Mouse (Mus musculus): ENCODE measurements at regions not wholly inside any gene's neighbourhood (a gene's known extent, or its start where the extent isn't known, plus 50 kb on each side); places are given as distances from the start of the nearest gene placed in this dataset.
"Not testable (repeated sequence)": the region's sequence is repeated elsewhere in the genome, so short reads cannot be mapped to it uniquely, and the experiment has no call there.

DNA sequence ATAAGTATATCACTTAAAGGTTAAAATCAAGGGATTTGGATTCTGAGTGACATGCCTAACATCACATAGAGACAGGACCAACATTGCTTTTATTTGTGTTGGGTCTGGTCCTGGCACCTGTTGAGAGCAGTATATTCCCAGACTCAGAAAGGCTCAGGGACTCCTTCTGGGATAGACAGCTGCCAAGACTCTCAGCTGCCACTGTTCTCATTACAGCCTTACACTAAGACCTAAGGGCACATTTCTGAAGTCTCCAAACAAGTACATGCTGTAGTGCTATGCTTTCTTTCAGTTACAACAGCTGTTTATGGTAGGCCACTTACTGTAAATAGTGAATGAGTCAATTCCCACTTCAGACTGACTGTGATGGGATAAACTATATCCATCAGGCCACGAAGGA, 77.7 kb upstream of the Fam13a start:
- no peak overlapping the region for H3K9ac ChIP-seq (ENCODE audit: low read depth, low read length, severe bottlenecking)
- no peaks in the 10 kb centered on the region for H3K27me3 ChIP-seq (ENCODE audit: control insufficient read depth, insufficient read depth, low read length)
- H3K4me1 ChIP-seq (ENCODE audit: control insufficient read depth, insufficient read depth, low read length), result no peaks in the 10 kb centered on the region
- no peak for TF ChIP-seq POLR2A (IDR thresholded peaks at IDR 0.05; ENCODE audit: borderline replicate concordance, extremely low read depth, insufficient read depth, insufficient read length)
- peak; percentile 16 for DNase-seq (ENCODE audit: low spot score)
- peak; percentile 82 for ATAC-seq (ENCODE audit: low FRiP score, low read depth)
- no peaks in the 10 kb centered on the region for H3K9me3 ChIP-seq (ENCODE audit: control insufficient read depth, low read length)
- H3K27ac ChIP-seq (replicated peaks; ENCODE audit: low read depth, low read length), result no peak overlapping the region
- H3K36me3 ChIP-seq (ENCODE audit: control insufficient read depth, insufficient read depth, low read length), result no peaks in the 10 kb centered on the region
- 84% methylated on average over 1 of the region's 1 CpGs for WGBS
- no peak overlapping the region for H3K4me2 ChIP-seq (replicated peaks; ENCODE audit: low read depth, low read length, severe bottlenecking)
- no peak overlapping the region for H3K4me3 ChIP-seq (replicated peaks; ENCODE audit: low read length)

DNA sequence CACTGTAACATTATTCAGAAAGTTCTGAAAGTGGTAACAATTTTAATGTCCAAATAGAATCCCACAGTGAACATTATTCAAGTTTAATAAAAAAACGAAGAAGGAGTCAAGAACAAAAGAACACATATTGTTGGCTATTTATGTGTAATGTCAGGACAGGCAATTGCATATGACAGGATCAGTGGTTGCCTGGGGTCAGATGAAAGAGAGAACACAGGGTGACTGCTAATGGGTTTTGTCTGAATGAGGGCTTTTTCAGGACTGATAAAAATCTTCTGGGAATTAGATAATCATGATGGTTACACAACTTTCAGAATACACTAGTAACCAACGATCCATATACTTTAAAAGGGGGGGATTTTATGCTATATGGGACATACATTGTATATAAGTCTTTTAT, 79.6 kb upstream of the Fam13a start:
- no peaks in the 10 kb centered on the region for H3K27me3 ChIP-seq (ENCODE audit: control insufficient read depth, insufficient read depth, low read length)
- H3K9me3 ChIP-seq (ENCODE audit: control insufficient read depth, low read length), result no peaks in the 10 kb centered on the region
- H3K36me3 ChIP-seq (ENCODE audit: control insufficient read depth, insufficient read depth, low read length), result no peaks in the 10 kb centered on the region
- no peak overlapping the region for H3K4me2 ChIP-seq (replicated peaks; ENCODE audit: low read depth, low read length, severe bottlenecking)
- DNase-seq (ENCODE audit: low spot score) (no peak), ATAC-seq (ENCODE audit: low FRiP score, low read depth) (no peak)
- no peak overlapping the region for H3K4me3 ChIP-seq (replicated peaks; ENCODE audit: low read length)
- H3K27ac ChIP-seq (replicated peaks; ENCODE audit: low read depth, low read length), result no peak overlapping the region
- no peaks in the 10 kb centered on the region for H3K4me1 ChIP-seq (ENCODE audit: control insufficient read depth, insufficient read depth, low read length)
- WGBS, result 61% methylated on average over 2 of the region's 2 CpGs
- TF ChIP-seq POLR2A (IDR thresholded peaks at IDR 0.05; ENCODE audit: borderline replicate concordance, extremely low read depth, insufficient read depth, insufficient read length), result no peak
- H3K9ac ChIP-seq (ENCODE audit: low read depth, low read length, severe bottlenecking), result no peak overlapping the region

DNA sequence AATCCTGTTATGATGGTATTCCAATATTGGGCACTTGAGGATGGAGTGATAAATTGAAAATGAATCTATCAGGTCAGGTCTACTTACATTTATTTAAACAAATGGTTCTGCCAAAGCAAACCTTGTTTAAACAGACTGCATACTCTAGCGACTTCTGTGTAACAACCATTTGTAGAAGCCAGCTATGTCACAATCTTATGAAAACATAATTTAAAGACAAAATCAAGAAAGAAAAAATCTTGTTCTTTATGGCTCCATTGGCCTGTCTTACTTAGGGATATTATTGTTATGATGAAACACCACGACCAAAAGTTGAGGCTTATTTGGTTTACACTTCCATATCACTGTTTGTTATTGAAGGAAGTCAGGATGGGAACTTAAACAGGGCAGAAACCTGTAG, 80.1 kb upstream of the Fam13a start:
- Histone ChIP-seq H3K4me1 (ENCODE audit: control insufficient read depth, insufficient read depth, low read length) (no peaks in the 10 kb centered on the region), H3K4me3 (replicated peaks; ENCODE audit: low read length) (no peak overlapping the region), H3K27me3 (ENCODE audit: control insufficient read depth, insufficient read depth, low read length) (no peaks in the 10 kb centered on the region), H3K36me3 (ENCODE audit: control insufficient read depth, insufficient read depth, low read length) (no peaks in the 10 kb centered on the region), H3K9me3 (ENCODE audit: control insufficient read depth, low read length) (no peaks in the 10 kb centered on the region), H3K27ac (replicated peaks; ENCODE audit: low read depth, low read length) (no peak overlapping the region), H3K4me2 (replicated peaks; ENCODE audit: low read depth, low read length, severe bottlenecking) (no peak overlapping the region), H3K9ac (ENCODE audit: low read depth, low read length, severe bottlenecking) (no peak overlapping the region)
- TF ChIP-seq POLR2A (IDR thresholded peaks at IDR 0.05; ENCODE audit: borderline replicate concordance, extremely low read depth, insufficient read depth, insufficient read length), result no peak
- no peak for ATAC-seq (ENCODE audit: low FRiP score, low read depth)
- 82% methylated on average over 2 of the region's 2 CpGs for WGBS
- DNase-seq (ENCODE audit: low spot score), result no peak

DNA sequence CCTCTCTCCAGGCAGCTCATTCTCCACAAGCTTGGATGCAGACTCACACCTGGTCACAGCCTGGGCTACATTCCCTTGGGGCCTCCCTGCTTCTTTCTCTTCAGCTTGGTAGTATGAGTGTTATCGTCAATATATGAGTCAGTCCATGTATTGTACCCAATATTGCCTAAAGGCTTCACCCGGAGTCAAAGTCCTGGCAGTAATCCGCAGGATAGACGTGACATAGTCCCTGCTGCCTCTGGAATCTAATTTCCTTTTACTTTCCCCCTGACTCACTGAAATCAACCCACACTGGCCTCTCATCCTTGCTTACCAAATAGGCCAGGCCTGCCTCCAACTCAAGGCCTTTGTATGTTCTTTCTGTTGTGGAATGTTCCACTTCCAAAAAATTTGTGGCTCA, 83.8 kb upstream of the Fam13a start:
- no peaks in the 10 kb centered on the region for H3K4me1 ChIP-seq (ENCODE audit: control insufficient read depth, insufficient read depth, low read length)
- TF ChIP-seq POLR2A (IDR thresholded peaks at IDR 0.05; ENCODE audit: borderline replicate concordance, extremely low read depth, insufficient read depth, insufficient read length), result no peak
- no peaks in the 10 kb centered on the region for H3K36me3 ChIP-seq (ENCODE audit: control insufficient read depth, insufficient read depth, low read length)
- no peak overlapping the region for H3K9ac ChIP-seq (ENCODE audit: low read depth, low read length, severe bottlenecking)
- no peak overlapping the region for H3K27ac ChIP-seq (replicated peaks; ENCODE audit: low read depth, low read length)
- no peak overlapping the region for H3K4me2 ChIP-seq (replicated peaks; ENCODE audit: low read depth, low read length, severe bottlenecking)
- no peaks in the 10 kb centered on the region for H3K9me3 ChIP-seq (ENCODE audit: control insufficient read depth, low read length)
- H3K27me3 ChIP-seq (ENCODE audit: control insufficient read depth, insufficient read depth, low read length), result no peaks in the 10 kb centered on the region
- H3K4me3 ChIP-seq (replicated peaks; ENCODE audit: low read length), result no peak overlapping the region
- ATAC-seq (ENCODE audit: low FRiP score, low read depth) (no peak), DNase-seq (ENCODE audit: low spot score) (no peak)
- WGBS, result 73% methylated on average over 4 of the region's 4 CpGs

DNA sequence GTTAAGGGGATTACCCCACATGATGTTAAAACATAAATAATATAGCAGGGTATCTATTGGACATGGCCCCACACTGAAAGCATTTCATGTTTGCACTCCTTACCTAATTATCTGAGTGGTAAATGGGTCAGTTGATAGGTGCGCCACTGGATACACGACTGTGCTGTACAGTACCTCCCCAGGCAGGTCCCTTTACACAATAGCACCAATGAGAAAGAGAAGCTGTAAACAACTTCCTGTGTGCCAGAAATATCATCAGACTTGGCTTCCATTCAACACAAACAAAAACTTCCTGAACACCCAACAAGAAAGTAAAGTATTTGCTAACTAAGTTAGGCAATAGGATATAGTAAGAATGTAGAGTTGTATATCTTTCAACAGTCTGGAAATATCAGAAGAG, 76.3 kb upstream of the Tigd2 start:
- no peak for TF ChIP-seq POLR2A (IDR thresholded peaks at IDR 0.05; ENCODE audit: borderline replicate concordance, extremely low read depth, insufficient read depth, insufficient read length)
- no peak overlapping the region for H3K27ac ChIP-seq (replicated peaks; ENCODE audit: low read depth, low read length)
- ATAC-seq (ENCODE audit: low FRiP score, low read depth) (no peak), DNase-seq (ENCODE audit: low spot score) (no peak)
- H3K9me3 ChIP-seq (ENCODE audit: control insufficient read depth, low read length), result no peaks in the 10 kb centered on the region
- H3K36me3 ChIP-seq (ENCODE audit: control insufficient read depth, insufficient read depth, low read length), result no peaks in the 10 kb centered on the region
- H3K4me3 ChIP-seq (replicated peaks; ENCODE audit: low read length), result no peak overlapping the region
- H3K27me3 ChIP-seq (ENCODE audit: control insufficient read depth, insufficient read depth, low read length), result no peaks in the 10 kb centered on the region
- no peaks in the 10 kb centered on the region for H3K4me1 ChIP-seq (ENCODE audit: control insufficient read depth, insufficient read depth, low read length)
- H3K9ac ChIP-seq (ENCODE audit: low read depth, low read length, severe bottlenecking), result no peak overlapping the region
- 59% methylated on average over 2 of the region's 2 CpGs for WGBS
- no peak overlapping the region for H3K4me2 ChIP-seq (replicated peaks; ENCODE audit: low read depth, low read length, severe bottlenecking)

DNA sequence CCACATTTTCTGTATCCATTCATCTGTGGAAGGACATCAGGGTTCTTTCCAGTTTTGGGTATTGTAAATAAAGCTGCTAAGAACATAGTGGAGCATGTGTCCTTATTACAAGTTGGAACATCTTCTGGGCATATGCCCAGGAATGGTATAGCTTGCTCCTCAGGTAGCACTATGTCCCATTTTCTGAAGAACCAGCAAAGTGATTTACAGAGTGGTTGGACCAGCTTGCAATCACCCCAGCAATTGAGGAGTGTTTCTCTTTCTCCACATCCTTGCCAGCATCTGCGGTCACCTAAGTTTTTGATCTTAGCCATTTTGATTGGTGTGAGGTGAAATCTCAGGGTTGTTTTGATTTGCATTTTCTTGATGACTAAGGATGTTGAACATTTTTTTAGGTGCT, 74.9 kb upstream of the Tigd2 start:
- H3K4me1 ChIP-seq (ENCODE audit: control insufficient read depth, insufficient read depth, low read length); H3K9ac ChIP-seq (ENCODE audit: low read depth, low read length, severe bottlenecking); H3K36me3 ChIP-seq (ENCODE audit: control insufficient read depth, insufficient read depth, low read length); DNase-seq (ENCODE audit: low spot score); H3K4me2 ChIP-seq (replicated peaks; ENCODE audit: low read depth, low read length, severe bottlenecking); ATAC-seq (ENCODE audit: low FRiP score, low read depth); H3K27ac ChIP-seq (replicated peaks; ENCODE audit: low read depth, low read length); H3K27me3 ChIP-seq (ENCODE audit: control insufficient read depth, insufficient read depth, low read length); H3K9me3 ChIP-seq (ENCODE audit: control insufficient read depth, low read length); H3K4me3 ChIP-seq (replicated peaks; ENCODE audit: low read length): not testable (repeated sequence)
- WGBS, result 97% methylated on average over 1 of the region's 1 CpGs

All from limb, embryonic 14.5 days (tissue).